Mouse (Mus musculus): Measurements from ENCODE around the gene Gm813. TPM values are rescaled to one million over a fixed set of nuclear protein-coding genes. Genes with fewer than 3 reads are reported as not detected.

Gm813 gene
- total RNA-seq, 2 experiments from 2014 or later, result not detected

- peak; percentile 34 for ATAC-seq (replicated peaks; ENCODE audit: poor library complexity, severe bottlenecking)
Observed at GRCm38 (mm10) chr16:58612969-58613368, 3.8 kb downstream of the Gm813 start.

DNA sequence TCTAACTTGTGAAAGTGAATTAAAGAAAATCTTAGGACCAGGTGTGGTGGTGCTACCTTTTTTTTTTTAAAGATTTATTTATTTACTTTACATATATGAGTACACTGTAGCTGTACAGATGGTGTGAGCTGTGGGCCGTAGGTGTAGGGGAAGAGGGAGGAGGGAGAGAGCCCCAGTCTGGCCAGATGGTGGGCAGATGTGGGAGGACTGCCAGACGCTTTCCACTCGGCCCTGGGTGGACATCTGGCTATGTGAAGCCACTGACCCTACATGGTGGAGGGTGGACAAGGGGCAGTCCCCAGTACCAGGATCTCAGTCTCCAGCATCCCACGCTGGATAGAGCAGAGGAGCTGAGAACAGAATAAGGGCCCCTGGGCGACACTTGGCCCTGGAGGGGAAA, 9.7 kb downstream of the Gm813 start:
- no peak for ATAC-seq (replicated peaks; ENCODE audit: poor library complexity, severe bottlenecking)

- no peak for ATAC-seq (replicated peaks; ENCODE audit: poor library complexity, severe bottlenecking)
Observed at GRCm38 (mm10) chr16:58604680-58605079, 12.1 kb downstream of the Gm813 start.

DNA sequence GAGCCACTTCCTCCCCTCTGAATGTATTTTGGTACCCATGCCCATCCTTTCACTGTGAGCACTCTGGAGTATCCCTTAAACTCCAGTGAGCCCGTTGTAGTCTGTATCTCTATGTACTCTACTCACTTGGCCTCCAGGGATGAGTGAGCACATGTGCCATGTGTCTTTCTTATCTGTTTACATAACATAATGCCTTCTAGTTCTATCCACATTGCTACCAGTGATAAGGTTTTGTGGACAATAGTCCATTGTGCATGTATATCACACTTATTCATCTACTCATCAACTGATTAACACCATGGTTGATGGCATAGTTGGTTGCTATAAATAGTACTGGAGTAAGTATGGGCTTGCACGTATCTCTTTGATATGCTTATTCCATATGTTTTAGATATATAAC, 12.9 kb downstream of the Gm813 start:
- no peak for ATAC-seq (replicated peaks; ENCODE audit: poor library complexity, severe bottlenecking)

GRCm38 (mm10) chr16:58600846-58601245, 15.9 kb downstream of the Gm813 start:
- ATAC-seq (replicated peaks; ENCODE audit: poor library complexity, severe bottlenecking), result no peak

DNA sequence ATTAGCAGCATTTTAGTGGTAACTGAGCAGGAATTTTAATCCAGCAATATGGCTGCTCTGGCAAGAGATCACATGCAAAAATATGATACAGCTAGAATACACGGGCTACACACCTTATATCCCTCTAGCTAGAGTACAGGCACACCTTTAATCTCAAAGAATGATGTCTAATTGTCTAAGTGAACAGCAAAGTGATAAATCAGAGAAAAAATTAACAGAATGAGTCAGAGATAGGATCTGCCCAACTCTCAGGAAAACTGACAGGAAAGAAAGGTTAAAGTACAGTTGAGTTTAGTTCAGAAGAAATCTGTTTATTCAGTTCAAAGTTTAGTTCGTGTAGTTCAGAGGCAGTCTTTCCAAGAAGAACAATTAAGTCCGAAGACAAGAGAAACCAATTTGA, 25.5 kb downstream of the Gm813 start:
- no peak for ATAC-seq (replicated peaks; ENCODE audit: poor library complexity, severe bottlenecking)

DNA sequence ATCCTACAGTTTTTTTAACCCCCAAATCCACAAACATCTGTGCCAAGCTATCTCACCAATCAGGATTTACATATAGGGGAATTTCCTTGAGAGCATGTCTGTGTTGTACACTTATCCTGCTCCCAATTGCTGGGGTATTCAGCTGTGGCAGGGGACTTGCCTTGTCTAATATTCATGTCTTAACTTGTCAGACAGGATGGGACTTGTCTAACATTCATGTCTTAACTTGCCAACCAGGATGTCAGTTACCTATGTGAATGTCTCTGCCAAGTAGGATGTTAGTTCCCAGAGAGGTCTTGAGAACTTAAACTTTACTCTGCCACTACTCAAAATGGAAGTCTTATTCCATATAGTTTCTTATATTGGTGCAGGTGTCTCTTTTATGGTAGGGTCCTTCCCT, 27.3 kb downstream of the Gm813 start:
- ATAC-seq (replicated peaks; ENCODE audit: poor library complexity, severe bottlenecking), result no peak

GRCm38 (mm10) chr16:58573949-58574722, 42.6 kb downstream of the Gm813 start:
- no peak for ATAC-seq (replicated peaks; ENCODE audit: poor library complexity, severe bottlenecking)

GRCm38 (mm10) chr16:58570694-58571264, 46.0 kb downstream of the Gm813 start:
- ATAC-seq (replicated peaks; ENCODE audit: poor library complexity, severe bottlenecking), result no peak

Other genes starting within 250 kb of the Gm813 start
- gene Dcbld2, start 208.5 kb downstream of the Gm813 start, total RNA-seq (2014; fragmentation: Nextera tagmentation), result 0.73 and 1.7 TPM in 2 replicates
- gene Dcbld2, start 208.5 kb downstream of the Gm813 start, total RNA-seq (2017), result 0.09 TPM in 1 of 2 replicates, not detected in the other
- gene St3gal6, start 92.7 kb downstream of the Gm813 start, total RNA-seq (2014; fragmentation: Nextera tagmentation), result not detected in 2 replicates
- gene St3gal6, start 92.7 kb downstream of the Gm813 start, total RNA-seq (2017), result 0.73 TPM in 1 of 2 replicates, not detected in the other
- not detected in 2 replicates for gene E330017A01Rik, start 21.8 kb upstream of the Gm813 start, total RNA-seq (2014; fragmentation: Nextera tagmentation)
- not detected in 2 replicates for gene E330017A01Rik, start 21.8 kb upstream of the Gm813 start, total RNA-seq (2017)
- gene Cpox, start 53.3 kb upstream of the Gm813 start, total RNA-seq (2014; fragmentation: Nextera tagmentation), result 21.9 and 32.7 TPM in 2 replicates
- gene Cpox, start 53.3 kb upstream of the Gm813 start, total RNA-seq (2017), result 23.4 and 25.2 TPM in 2 replicates
- 0.92 TPM in 1 of 2 replicates, not detected in the other for gene Gpr15, start 102.1 kb upstream of the Gm813 start, total RNA-seq (2014; fragmentation: Nextera tagmentation)
- 0.77 and 0.78 TPM in 2 replicates for gene Gpr15, start 102.1 kb upstream of the Gm813 start, total RNA-seq (2017)
- 27.8 and 57.0 TPM in 2 replicates for gene Cldnd1, start 110.9 kb upstream of the Gm813 start, total RNA-seq (2014; fragmentation: Nextera tagmentation)
- gene Cldnd1, start 110.9 kb upstream of the Gm813 start, total RNA-seq (2017), result 13.4 and 23.7 TPM in 2 replicates
- gene Olfr172, start 146.2 kb upstream of the Gm813 start, total RNA-seq (2014; fragmentation: Nextera tagmentation), result not detected in 2 replicates
- not detected in 2 replicates for gene Olfr172, start 146.2 kb upstream of the Gm813 start, total RNA-seq (2017)
- not detected in 2 replicates for gene Olfr173, start 183.3 kb upstream of the Gm813 start, total RNA-seq (2014; fragmentation: Nextera tagmentation)
- gene Olfr173, start 183.3 kb upstream of the Gm813 start, total RNA-seq (2017), result not detected in 2 replicates
- gene Olfr175-ps1, start 209.8 kb upstream of the Gm813 start, total RNA-seq (2014; fragmentation: Nextera tagmentation), result not detected in 2 replicates
- gene Olfr175-ps1, start 209.8 kb upstream of the Gm813 start, total RNA-seq (2017), result not detected in 2 replicates